Mouse (Mus musculus): ENCODE data around the gene U2af1.
"Not testable (repeated sequence)": the region's sequence is repeated elsewhere in the genome, so short reads cannot be mapped to it uniquely, and the experiment has no call there.

U2af1 gene

DNA sequence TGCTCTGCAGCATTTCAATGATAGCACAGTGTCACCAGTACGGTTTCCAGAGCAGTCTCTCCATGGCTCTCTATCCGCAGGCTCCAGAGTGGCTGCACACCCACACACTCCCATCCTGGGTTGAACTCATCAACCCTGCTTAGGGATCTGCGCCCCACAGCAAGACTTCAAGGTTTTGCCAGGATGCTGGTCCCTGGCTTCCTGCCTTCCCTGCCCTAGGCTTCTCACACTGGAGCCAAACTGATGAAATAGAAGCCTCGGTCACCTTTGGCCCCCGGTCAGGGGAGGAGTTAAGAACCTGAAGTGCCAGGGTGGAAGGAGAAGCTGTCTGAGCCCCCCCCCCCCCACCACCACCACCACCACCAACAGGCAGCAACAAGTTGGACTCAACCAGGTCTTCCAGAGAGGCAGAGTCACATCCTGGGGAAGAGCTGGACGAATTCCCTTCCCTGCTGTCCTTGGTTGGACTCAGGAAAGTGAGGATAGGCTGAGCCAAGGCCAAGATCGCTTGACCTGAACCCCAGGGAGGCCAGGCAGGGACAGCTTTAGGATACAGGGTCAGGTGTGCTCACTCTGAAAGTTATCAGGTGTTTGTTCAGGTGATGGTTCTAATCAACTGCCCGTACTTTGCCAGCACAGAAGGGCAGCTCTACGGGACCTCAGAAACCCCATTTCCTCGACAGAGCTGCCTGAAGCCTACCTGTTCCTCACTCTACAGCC, 27.5 kb downstream of the U2af1 start:
- in situ Hi-C loops (cut with MboI, MseI): loop anchor here in 1 of 2 experiments (5.0 kb wide), 1 partner anchor 54 kb away; no protein-coding TSS in a partner anchor

- in situ Hi-C loops (cut with MboI, MseI): no loop called here
Observed at GRCm38 (mm10) chr17:31627961-31628360, 30.7 kb downstream of the U2af1 start.

- in situ Hi-C loops (cut with MboI, MseI): no loop called here
Observed at GRCm38 (mm10) chr17:31623101-31623500, 35.6 kb downstream of the U2af1 start.

GRCm38 (mm10) chr17:31613086-31613755, 45.5 kb downstream of the U2af1 start:
- in situ Hi-C loops (cut with MboI, MseI): loop anchor here in 1 of 2 experiments (10.0 kb wide), 1 partner anchor 728 kb away; no protein-coding TSS in a partner anchor

DNA sequence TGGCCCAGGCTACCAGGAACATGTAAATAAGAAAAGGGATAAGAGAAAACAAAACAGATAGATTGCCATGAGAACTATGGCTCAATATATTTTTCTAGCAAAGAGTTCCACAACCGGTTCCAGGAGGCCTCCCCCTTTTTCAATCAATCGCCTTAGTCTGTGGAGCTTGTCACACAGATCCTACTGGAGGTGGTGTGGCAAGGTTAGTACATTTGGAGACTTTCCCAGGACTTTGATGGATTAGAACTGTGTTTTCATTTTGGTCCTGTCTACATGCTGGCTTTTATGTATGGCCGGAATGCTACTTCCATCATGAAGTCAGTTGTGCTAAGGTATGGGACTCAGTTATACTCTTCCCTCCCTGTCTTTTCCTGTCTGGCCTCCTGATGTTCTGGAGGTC, 48.8 kb downstream of the U2af1 start:
- in situ Hi-C loops (cut with MboI, MseI): loop anchor here in 1 of 2 experiments (10.0 kb wide), 1 partner anchor 725 kb away; no protein-coding TSS in a partner anchor

DNA sequence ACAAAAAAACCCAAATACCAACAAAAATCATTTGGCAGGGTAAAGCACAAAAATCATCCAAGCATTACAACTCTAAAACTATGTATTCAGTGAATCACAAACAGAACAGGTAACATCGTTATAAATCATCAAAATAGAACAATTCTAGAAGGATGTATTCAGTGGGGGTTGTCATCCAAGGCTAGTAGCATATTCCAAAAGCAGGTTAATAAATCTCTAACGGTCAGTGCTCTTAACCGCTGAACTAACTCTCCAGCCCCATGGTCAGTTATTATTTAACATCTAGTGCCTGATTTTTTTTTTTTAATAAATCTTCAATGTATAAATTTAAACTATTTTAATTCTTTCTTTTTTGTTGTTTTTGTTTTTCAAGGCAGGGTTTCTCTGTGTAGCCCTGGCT, 49.5 kb downstream of the U2af1 start:
- in situ Hi-C loops (cut with MboI, MseI): not testable (repeated sequence)

GRCm38 (mm10) chr17:31607256-31607951, 51.3 kb downstream of the U2af1 start:
- in situ Hi-C loops (cut with MboI, MseI): no loop called here

GRCm38 (mm10) chr17:31606424-31606823, 52.3 kb downstream of the U2af1 start:
- in situ Hi-C loops (cut with MboI, MseI): no loop called here

DNA sequence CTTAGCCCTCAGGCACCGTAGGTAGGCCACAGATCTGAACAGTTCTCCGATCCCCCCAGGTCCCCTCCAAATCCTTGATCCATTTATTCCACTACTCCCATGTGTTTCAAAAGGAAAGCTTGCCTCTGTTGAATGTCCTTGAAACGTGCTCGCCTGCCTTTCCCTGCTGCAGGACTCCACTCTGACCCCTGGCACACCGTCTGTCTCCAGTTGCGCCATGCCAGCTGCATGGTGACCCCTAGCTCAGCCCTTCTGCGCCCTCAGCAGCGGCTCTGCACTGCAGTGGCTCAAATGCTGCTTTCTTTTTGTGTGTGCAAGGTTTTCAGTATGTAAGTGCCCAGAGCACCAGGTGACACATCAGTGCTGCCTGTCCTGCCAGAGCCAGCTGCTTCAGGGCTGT, 60.1 kb downstream of the U2af1 start:
- in situ Hi-C loops (cut with MboI, MseI): no loop called here

GRCm38 (mm10) chr17:31597957-31598356, 60.7 kb downstream of the U2af1 start:
- in situ Hi-C loops (cut with MboI, MseI): no loop called here

Data from T-helper 17 cell (primary cell).